26 mouse cellular contexts compared by ENCODE assay signal in genomic region chr10:12899901-12900300, GRCm38 (mm10).
"Had no signal": no experiment of that assay in that cellular context is flagged by ENCODE, and none has a peak within 500 bp of the region (broad histone marks: within the 10 kb centered on the region; RNA-seq: fewer than 3 reads in every experiment).

No protein-coding gene starts in this region.

- H3K9me3 ChIP-seq: embryonic facial prominence, embryonic 10.5 days; embryonic facial prominence, embryonic 12.5 days; embryonic facial prominence, embryonic 13.5 days; embryonic facial prominence, embryonic 15.5 days; forebrain, embryonic 10.5 days; forebrain, embryonic 12.5 days; forebrain, embryonic 13.5 days; forebrain, embryonic 15.5 days had no signal

- H3K36me3 ChIP-seq: embryonic facial prominence, embryonic 10.5 days; embryonic facial prominence, embryonic 12.5 days; embryonic facial prominence, embryonic 13.5 days; embryonic facial prominence, embryonic 15.5 days; forebrain, embryonic 10.5 days; forebrain, embryonic 12.5 days; forebrain, embryonic 15.5 days had no signal

- ATAC-seq: forebrain, embryonic 13.5 days; forebrain, embryonic 14.5 days; forebrain, embryonic 15.5 days; forebrain, embryonic 16.5 days; forebrain, postnatal 0 days had no signal

- H3K9ac ChIP-seq: embryonic facial prominence, embryonic 12.5 days; embryonic facial prominence, embryonic 13.5 days; embryonic facial prominence, embryonic 15.5 days; forebrain, embryonic 12.5 days; forebrain, embryonic 13.5 days; forebrain, embryonic 15.5 days; forebrain, postnatal 0 days had no signal

- DNase-seq: cerebellum, adult 2 months; cerebellum, adult 8-10 months; cerebellum, adult 9-10 months; cerebellum, adult 9-11 months; cerebellum, postnatal 25 days; cerebellum, postnatal 36 days; embryo, embryonic 11 days; forebrain, postnatal 0 days; gastrocnemius, adult 2 months; gastrocnemius, postnatal 10 days; gastrocnemius, postnatal 14 days; gastrocnemius, postnatal 25 days; gastrocnemius, postnatal 36 days; heart, adult 18-20 months; heart, adult 2 months had no signal

- H3K4me1 ChIP-seq: embryonic facial prominence, embryonic 12.5 days; embryonic facial prominence, embryonic 13.5 days; embryonic facial prominence, embryonic 15.5 days; forebrain, embryonic 10.5 days; forebrain, embryonic 12.5 days; forebrain, embryonic 13.5 days; forebrain, embryonic 15.5 days had no signal

- H3K27ac ChIP-seq: embryonic facial prominence, embryonic 10.5 days; embryonic facial prominence, embryonic 12.5 days; embryonic facial prominence, embryonic 13.5 days; embryonic facial prominence, embryonic 15.5 days; forebrain, embryonic 10.5 days; forebrain, embryonic 12.5 days; forebrain, embryonic 13.5 days; forebrain, embryonic 15.5 days; gastrocnemius, adult 2 months; heart, adult 2 months had no signal

- H3K27me3 ChIP-seq: embryonic facial prominence, embryonic 12.5 days; embryonic facial prominence, embryonic 13.5 days; embryonic facial prominence, embryonic 15.5 days; forebrain, embryonic 12.5 days; forebrain, embryonic 13.5 days; forebrain, embryonic 15.5 days had no signal

- H3K4me2 ChIP-seq: embryonic facial prominence, embryonic 12.5 days; embryonic facial prominence, embryonic 13.5 days; embryonic facial prominence, embryonic 15.5 days; forebrain, embryonic 12.5 days; forebrain, embryonic 13.5 days; forebrain, embryonic 15.5 days had no signal

- H3K4me3 ChIP-seq: embryonic facial prominence, embryonic 10.5 days; embryonic facial prominence, embryonic 12.5 days; embryonic facial prominence, embryonic 13.5 days; embryonic facial prominence, embryonic 15.5 days; erythroblast, embryonic 14.5 days; forebrain, embryonic 10.5 days; forebrain, embryonic 12.5 days; forebrain, embryonic 13.5 days; forebrain, embryonic 15.5 days; gastrocnemius, adult 2 months; heart, adult 2 months had no signal
